In genomic region chr3:144577366-144578340, GRCm38 (mm10) we compare ENCODE assay signal across 20 mouse cellular contexts. TPM values are rescaled to one million over a fixed set of nuclear protein-coding genes. Genes with fewer than 3 reads are reported as not detected.
A peak's percentile ranks its signal among the peaks of the same experiment; 100 is the strongest.
DNase-seq lines count a peak whose midpoint lies in the region; ATAC-seq and TF ChIP-seq lines count a peak whose summit lies in the region.
"Had no signal": no experiment of that assay in that cellular context is flagged by ENCODE, and none has a peak within 500 bp of the region (broad histone marks: within the 10 kb centered on the region; RNA-seq: fewer than 3 reads in every experiment).

No protein-coding gene starts in this region.

- WGBS in heart, embryonic 10.5 days, result 78% methylated on average over 10 of the region's 10 CpGs
- 37% methylated on average over 10 of the region's 10 CpGs for WGBS in limb, embryonic 15.5 days

- H3K4me2 ChIP-seq in limb, embryonic 15.5 days, result no peak overlapping the region
- H3K4me2 ChIP-seq: hindbrain, embryonic 15.5 days; neural tube, embryonic 13.5 days had no signal

- H3K79me2 ChIP-seq in C2C12 (ENCODE audit: control insufficient read depth, insufficient read depth), result peaks cover 94% of the 10 kb centered on the region

- no peak overlapping the region for H3K27ac ChIP-seq in heart, embryonic 10.5 days
- H3K27ac ChIP-seq in embryonic fibroblast, embryonic 13.5 days (ENCODE audit: insufficient read depth, low read length), result peak overlapping the region; percentile 94
- peak overlapping the region; percentile 43 for H3K27ac ChIP-seq in limb, embryonic 15.5 days
- H3K27ac ChIP-seq: hindbrain, embryonic 15.5 days; liver, embryonic 14.5 days; neural tube, embryonic 13.5 days had no signal

- peak; percentile 63 for DNase-seq in heart, embryonic 10.5 days (ENCODE audit: low spot score)
- DNase-seq in heart, postnatal 36 days, result no peak
- no peak for DNase-seq in cerebellum, adult 8-10 months
- DNase-seq in thymus, postnatal 4 days, result no peak
- DNase-seq: adrenal gland, adult 2 months; cerebellum, postnatal 14 days; forebrain, postnatal 0 days; gastrocnemius, postnatal 14 days; heart, postnatal 10 days; kidney, adult 8-10 months; kidney, postnatal 36 days; layer of hippocampus, adult 9-11 months; right cerebral cortex, postnatal 14 days; thymus, postnatal 36 days had no signal

- no peak for TF ChIP-seq POLR2A in embryonic fibroblast, embryonic 13.5 days (IDR thresholded peaks at IDR 0.05; ENCODE audit: low read depth, low read length)

- H3K9me3 ChIP-seq in heart, embryonic 10.5 days, result no peaks in the 10 kb centered on the region
- H3K9me3 ChIP-seq in limb, embryonic 15.5 days, result no peaks in the 10 kb centered on the region
- H3K9me3 ChIP-seq: hindbrain, embryonic 15.5 days; neural tube, embryonic 13.5 days had no signal

- TF ChIP-seq CTCF in C2C12 (IDR thresholded peaks at IDR 0.05; ENCODE audit: control insufficient read depth, insufficient read depth, insufficient read length), result no peak
- TF ChIP-seq CTCF in embryonic fibroblast, embryonic 13.5 days (IDR thresholded peaks at IDR 0.05; ENCODE audit: borderline replicate concordance, insufficient read depth, low read length), result no peak

- no peak overlapping the region for H3K9ac ChIP-seq in limb, embryonic 15.5 days
- H3K9ac ChIP-seq: forebrain, postnatal 0 days; hindbrain, embryonic 15.5 days; liver, embryonic 14.5 days; neural tube, embryonic 13.5 days had no signal

- H3K27me3 ChIP-seq in heart, embryonic 10.5 days (ENCODE audit: insufficient read depth, poor library complexity, severe bottlenecking), result no peaks in the 10 kb centered on the region
- no peaks in the 10 kb centered on the region for H3K27me3 ChIP-seq in C2C12 (ENCODE audit: control insufficient read depth, insufficient read depth, insufficient read length)
- no peaks in the 10 kb centered on the region for H3K27me3 ChIP-seq in limb, embryonic 15.5 days
- H3K27me3 ChIP-seq: hindbrain, embryonic 15.5 days; neural tube, embryonic 13.5 days had no signal

- H3ac ChIP-seq in C2C12 (ENCODE audit: control insufficient read depth, insufficient read length, low read depth), result peak overlapping the region; percentile 7

- no peak for ATAC-seq in limb, embryonic 15.5 days (ENCODE audit: insufficient number of reproducible peaks, low FRiP score, low TSS enrichment, low read depth)
- ATAC-seq: forebrain, postnatal 0 days had no signal

- no peak overlapping the region for H3K4me3 ChIP-seq in heart, embryonic 10.5 days
- no peak overlapping the region for H3K4me3 ChIP-seq in C2C12 (ENCODE audit: insufficient read depth, poor library complexity, severe bottlenecking)
- H3K4me3 ChIP-seq in embryonic fibroblast, embryonic 13.5 days (ENCODE audit: insufficient read depth, low read length), result no peak overlapping the region
- no peak overlapping the region for H3K4me3 ChIP-seq in limb, embryonic 15.5 days
- H3K4me3 ChIP-seq: hindbrain, embryonic 15.5 days; neural tube, embryonic 13.5 days had no signal

- intact Hi-C loops in heart, postnatal 36 days (cut with DNase I), result no loop called here

- peaks cover 39% of the 10 kb centered on the region for H3K4me1 ChIP-seq in heart, embryonic 10.5 days
- H3K4me1 ChIP-seq in embryonic fibroblast, embryonic 13.5 days (ENCODE audit: control insufficient read depth, insufficient read depth, low read length), result peaks cover 20% of the 10 kb centered on the region
- H3K4me1 ChIP-seq in limb, embryonic 15.5 days, result peaks cover 23% of the 10 kb centered on the region

- peaks cover 87% of the 10 kb centered on the region for H3K79me3 ChIP-seq in C2C12 (ENCODE audit: low read depth)

- peaks cover 54% of the 10 kb centered on the region for H3K36me3 ChIP-seq in heart, embryonic 10.5 days
- H3K36me3 ChIP-seq in C2C12 (ENCODE audit: control insufficient read depth, insufficient read depth), result peaks cover 79% of the 10 kb centered on the region
- H3K36me3 ChIP-seq in limb, embryonic 15.5 days, result peaks cover 49% of the 10 kb centered on the region

TF ChIP-seq in C2C12, 6 proteins besides CTCF, POLR2A, EP300 and RAD21:
- TF ChIP-seq CEBPB (IDR thresholded peaks at IDR 0.05; ENCODE audit: low read depth) (no peak), USF1 (IDR thresholded peaks at IDR 0.05; ENCODE audit: low read depth) (peak; percentile 89)
TF ChIP-seq in C2C12: peak in this region for 1.

RNA-seq across cellular contexts. Expression of gene Selenof, which starts 7.5 kb away (rescaled TPM):
- polyA plus RNA-seq in heart, embryonic 10.5 days (2016; fragmentation: Nextera tagmentation; extraction: Ambion mirVana), result 459 and 498 TPM in 2 replicates
- total RNA-seq in heart, postnatal 36 days (2021), result 100 to 1,000 TPM; 134 to 135 TPM
- 296 TPM for polyA plus RNA-seq in C2C12 (2012; fragmentation: generic; extraction: Trizol)
- polyA plus RNA-seq in embryonic fibroblast, embryonic 13.5 days (2011; ENCODE audit: insufficient read length, low read depth, missing spikeins), result 653 and 674 TPM in 2 replicates
- 689 and 692 TPM in 2 replicates for polyA plus RNA-seq in limb, embryonic 15.5 days (2015; fragmentation: Nextera tagmentation; extraction: Ambion mirVana)

RNA-seq across cellular contexts. Expression of gene Hs2st1, which starts 7.7 kb away (rescaled TPM):
- polyA plus RNA-seq in heart, embryonic 10.5 days (2016; fragmentation: Nextera tagmentation; extraction: Ambion mirVana), result 8.6 and 14.0 TPM in 2 replicates
- total RNA-seq in heart, postnatal 36 days (2021), result 10 to 100 TPM in 1 of 2 experiments, 1 to 10 TPM in 1; 8.8 to 11.2 TPM
- polyA plus RNA-seq in C2C12 (2012; fragmentation: generic; extraction: Trizol), result 20.3 TPM
- 75.7 and 83.7 TPM in 2 replicates for polyA plus RNA-seq in embryonic fibroblast, embryonic 13.5 days (2011; ENCODE audit: insufficient read length, low read depth, missing spikeins)
- 10.1 and 13.5 TPM in 2 replicates for polyA plus RNA-seq in limb, embryonic 15.5 days (2015; fragmentation: Nextera tagmentation; extraction: Ambion mirVana)
